Mouse (Mus musculus) thymus, adult 18-20 months (tissue): ENCODE data around the gene Il1r1.

Experiments
- DNase-seq, 2 experiments: peaks; one replicate each; pipeline ENCODE4 v3.0.0; 2022; ENCODE audit warnings: mixed read lengths in 2 of 2

The Il1r1 gene

DNA sequence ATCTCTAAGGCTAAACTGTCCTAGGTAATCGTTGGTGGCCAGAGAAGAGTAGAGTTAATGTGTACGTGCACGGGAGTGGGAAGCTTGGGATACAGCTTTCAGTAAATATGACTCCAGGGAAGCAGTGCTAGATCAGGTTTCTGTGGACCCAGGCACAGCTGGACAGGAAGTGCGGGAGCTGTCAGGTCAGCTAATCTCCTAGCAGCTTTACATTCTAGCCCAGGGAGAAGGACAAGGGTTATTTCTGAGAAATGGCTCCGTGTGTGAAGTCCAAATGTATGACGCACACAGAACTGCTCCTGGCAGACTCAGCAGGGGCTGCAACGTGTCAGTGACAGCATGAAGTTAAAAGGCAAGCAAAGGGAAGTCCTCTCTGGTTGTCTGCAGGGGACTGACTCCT, 8.3 kb downstream of the Il1r1 start:
- no peak for DNase-seq

DNA sequence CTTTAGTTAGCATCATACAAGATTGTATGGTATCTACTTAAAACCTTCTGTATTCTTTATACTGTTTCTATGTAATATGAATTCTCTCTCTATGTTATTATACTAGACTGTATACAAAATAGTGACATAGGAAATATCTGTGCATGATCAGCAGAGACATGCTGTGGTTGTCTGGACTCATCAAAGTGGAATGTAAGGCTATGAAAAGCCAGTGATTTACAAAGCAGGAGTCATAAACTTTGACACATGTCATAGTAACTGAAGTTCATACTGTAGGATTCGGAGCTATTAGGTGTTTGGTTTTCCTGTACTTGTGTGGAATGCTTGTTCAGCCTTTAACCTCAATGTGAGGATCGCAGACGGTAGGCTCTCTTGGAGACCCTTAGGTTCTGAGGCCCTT, 8.7 kb downstream of the Il1r1 start:
- DNase-seq, result no peak

DNA sequence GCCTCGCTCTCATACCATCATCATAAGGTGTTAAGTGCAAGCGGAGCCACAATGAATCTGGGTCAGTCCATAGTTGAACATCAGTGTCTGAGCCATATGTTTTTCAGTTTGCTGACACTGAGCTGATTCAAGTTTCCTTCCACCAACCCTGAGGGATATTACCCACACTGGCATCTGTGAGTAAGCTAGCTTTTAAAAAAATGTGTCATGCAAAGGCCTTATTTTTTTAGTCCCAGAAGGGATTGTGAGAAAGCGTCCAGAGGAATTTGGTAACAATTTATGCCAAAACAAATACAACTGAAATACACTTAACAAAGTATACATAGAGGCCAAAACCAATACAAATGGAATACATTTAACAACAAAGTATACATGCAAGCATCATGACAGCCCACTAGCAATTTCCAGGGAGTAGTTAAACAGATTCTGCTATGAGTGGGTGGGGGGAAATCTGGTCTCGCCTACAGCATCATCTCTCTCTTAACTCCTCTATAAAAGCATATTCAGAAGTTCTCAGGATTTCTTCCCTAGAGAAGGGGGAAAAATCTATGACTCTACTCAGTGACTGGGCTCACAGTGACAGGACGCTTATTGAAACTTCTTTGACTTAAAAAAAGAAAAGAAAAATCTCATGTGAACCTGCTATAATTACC, 10.8 kb downstream of the Il1r1 start:
- no peak for DNase-seq

DNA sequence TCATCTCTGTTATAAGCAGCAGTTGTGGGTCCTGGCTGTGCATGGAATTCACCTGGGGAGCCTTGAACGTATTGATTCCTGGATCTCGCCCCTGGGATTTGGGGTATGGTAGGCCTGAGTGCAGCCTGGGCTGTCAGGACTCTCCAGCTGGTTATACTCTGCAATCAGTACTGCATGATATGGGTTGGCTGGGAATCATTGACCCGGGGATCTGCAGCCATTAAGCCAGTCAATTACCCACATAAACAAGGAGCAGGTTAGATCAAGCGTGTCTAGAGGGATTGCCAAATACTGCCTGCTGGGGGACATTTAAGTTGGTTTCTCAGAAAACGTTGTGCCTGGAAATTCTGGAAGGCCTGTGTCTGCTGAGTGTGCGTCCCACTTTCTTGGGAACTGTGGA, 11.8 kb downstream of the Il1r1 start:
- no peak for DNase-seq

DNA sequence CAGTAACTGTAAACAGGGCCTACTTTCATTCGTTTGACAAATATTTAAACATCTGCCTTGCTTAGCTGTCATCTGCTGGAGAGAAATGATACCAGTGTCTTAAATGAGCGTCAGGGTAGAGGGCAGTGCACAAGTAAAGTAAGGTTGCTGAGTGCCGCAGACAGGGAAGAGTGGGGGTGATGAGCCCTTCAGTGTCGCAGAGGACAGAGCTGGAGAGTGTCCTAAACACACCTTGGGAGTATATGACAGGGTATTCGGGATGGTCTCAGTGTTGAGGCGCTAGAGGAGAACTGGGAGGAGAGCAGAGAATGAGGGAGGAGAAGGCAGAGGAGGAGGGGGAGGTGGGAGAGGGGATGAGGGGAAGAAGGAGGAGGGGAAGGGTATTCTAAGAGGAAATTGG, 12.2 kb downstream of the Il1r1 start:
- DNase-seq, result no peak

DNA sequence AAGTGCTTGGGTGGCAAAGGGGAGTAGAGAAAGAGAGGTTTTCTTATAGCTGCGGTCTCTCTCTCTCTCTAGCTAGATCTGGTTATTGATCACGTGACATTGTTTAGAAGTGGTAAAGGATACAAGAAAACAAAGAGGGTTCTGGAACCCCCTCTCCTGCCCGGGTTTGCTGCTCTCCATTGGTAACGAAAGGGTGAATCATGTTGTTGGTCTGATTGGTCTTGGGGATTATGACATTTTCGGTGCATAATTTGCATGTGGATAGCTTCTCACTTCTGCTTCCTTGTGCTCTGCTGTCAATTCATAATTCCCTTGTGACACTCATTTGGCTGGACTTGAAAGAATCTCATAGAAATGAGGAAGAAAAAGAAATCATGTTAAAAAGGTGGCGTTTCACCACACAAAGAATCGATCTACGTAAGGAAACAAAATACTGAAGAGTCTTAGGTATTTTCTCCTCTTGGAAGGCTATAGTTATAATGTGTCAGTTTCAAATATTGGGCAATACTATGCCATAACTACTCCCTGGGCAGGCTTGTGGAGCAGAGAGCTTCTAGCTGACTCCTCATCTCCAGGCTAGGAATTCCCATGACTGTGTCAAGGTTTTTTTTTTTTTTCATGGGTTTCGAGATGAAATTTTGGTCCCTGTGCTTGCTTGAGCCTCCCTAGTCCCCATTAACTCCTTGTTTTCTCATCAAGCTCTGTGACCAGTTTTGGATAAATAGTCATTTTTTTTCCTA, 15.6 kb downstream of the Il1r1 start:
- DNase-seq, result no peak

DNA sequence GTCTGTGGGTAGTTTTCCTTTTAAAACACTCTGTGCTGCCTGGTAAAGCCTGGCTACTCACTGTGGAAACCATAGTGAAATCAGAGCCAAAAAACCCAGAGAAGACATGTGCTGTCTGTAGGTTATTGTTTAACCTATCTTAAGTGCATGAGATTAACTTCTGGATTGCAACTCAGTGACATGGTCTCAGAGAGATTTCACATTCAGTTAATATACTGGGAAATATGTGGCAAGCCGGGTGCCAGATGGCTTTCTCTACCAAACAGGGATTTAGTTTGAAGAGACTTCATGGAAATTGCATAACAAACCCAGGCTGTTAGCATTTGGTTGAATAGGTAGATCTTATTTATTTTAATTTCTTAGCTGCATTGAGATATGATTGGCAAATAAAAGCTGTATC, 17.8 kb downstream of the Il1r1 start:
- no peak for DNase-seq

DNA sequence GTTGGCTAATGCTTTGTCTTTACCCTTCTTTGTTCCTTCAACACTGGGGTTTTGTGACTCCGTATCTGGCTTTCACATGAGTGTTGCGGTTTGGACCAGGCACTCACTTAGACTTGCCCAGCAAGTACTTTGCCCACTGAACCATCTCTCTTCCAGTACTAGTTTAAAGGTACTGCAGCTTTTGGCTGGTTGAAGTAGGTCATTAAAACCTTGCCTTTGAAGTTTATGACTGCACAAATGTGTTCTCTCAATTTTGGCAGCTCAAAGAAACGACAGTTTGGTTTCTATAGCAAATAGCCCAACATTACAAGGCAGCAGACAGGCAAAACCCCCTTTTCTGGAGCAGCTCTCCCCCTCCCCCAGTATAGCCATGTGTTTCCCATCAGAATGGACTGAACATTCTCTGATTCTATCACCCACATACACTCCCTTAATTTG, 18.7 kb downstream of the Il1r1 start:
- no peak for DNase-seq

DNA sequence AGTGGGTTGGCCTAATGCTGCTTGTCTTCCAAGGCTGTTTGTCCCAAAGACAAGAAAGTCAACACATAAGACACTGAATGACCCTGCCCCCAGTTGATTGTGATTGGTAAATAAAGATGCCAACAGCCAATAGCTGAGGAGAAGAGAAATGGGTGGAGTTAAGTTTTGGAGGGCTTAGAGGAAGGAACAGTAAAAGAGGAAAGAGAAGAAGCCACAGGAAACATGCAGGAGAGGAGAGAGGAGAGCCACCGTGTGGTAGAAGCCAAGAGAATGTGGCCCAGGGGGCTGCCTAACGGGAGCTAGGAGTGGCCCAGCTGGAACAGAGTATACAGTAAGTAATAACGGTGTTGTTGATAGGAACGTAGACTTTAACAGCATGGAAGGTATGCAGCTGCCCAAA, 25.5 kb downstream of the Il1r1 start:
- no peak for DNase-seq

DNA sequence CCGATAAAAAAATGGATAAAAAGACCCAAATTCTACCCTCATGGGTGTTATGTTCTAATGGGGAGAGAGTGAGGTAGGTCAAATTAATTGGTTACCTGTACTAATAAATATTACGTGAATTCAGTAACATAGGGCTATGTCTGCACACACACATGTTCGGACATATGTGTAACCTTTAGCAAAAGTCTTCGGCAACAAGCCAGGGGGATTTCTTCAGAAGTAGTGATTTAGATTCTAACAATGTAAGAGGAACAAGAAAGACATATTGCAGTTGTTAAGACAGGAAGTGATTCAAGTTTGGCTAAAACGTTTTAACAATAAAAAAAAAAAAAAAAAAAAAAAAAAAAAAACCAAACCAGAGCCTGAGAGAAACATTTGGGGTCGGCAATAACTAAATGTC, 27.6 kb downstream of the Il1r1 start:
- DNase-seq, result no peak

DNA sequence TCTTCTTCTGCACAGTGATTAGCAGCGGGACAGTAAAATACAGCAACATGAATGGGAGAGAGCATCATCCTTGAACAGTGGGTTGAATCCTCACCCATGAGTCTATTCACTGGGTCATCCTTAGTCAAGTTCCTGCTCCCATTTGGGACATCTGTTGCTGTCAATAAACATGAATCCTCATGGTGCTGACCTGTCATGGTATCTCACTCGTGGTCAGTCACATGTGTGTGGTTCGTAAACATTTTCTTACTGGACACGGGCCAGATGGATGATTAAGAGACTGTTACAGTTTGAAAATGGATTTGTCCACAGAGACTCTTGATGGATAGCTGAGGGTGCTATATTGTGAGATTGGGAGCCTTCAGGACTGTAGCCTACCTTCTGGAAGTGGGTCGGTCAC, 29.1 kb downstream of the Il1r1 start:
- DNase-seq, result no peak

DNA sequence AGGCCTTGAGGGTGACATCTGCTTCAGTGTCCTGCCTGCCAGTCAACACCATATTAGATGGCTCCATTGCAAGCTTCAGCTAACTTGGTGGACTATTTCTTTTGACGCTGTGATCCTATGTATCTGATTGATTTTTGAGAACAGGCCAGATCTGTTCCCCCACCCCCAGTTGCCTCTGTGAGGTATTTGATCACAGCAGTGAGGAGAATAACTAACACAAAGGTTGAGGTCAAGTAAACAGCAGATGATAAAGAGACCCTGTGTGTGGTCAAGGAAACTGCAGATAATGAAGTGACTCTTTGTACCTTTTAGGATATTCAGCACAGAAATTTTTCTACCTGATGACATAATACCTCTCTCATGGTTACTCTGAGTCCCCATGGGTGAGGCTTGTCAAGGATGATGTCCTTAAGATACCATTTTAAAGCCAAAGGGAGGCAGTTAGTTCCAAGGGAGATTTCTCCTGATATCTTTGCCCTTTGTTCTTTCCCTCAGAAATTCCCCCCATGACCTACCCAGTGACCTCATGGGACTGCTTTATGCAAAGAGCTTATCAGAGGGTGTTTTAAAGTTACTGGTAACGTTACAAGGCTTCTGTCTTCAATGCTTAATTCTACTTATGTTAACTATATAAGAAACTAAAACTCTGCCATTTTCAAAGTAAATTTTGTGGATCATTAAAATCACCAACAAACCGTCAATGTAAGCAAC, 29.6 kb downstream of the Il1r1 start:
- DNase-seq, result no peak

DNA sequence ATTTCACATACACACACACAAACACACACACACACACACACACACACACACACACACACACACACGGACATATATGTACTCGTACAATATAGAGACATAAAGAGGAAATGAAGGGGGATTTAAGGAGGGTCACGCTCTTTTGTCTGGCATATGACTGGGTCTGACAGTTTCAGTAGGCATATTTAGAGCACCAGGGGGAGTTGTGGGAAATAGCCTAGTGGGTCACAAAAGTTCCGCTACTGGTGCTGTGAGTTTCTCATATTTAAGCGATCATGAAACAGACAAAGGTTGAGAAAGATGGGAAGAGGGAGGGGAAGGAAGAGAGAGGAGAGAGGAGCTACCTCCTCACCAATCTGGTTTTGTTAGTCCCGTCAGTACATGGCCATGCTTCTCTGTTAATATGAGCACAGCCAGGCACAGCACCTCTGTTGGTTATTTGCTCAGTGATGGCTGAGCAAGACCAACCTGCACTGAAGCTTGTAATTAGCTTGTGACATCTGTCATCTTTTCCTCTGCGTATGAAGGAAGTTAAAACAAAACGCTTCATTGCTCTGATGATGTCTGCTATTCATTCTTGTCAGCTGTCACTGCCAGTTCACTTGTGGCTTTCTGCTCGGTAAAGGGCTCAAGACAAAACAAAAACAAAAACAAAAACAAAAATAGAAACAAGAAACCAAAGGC, 37.7 kb downstream of the Il1r1 start:
- no peak for DNase-seq

DNA sequence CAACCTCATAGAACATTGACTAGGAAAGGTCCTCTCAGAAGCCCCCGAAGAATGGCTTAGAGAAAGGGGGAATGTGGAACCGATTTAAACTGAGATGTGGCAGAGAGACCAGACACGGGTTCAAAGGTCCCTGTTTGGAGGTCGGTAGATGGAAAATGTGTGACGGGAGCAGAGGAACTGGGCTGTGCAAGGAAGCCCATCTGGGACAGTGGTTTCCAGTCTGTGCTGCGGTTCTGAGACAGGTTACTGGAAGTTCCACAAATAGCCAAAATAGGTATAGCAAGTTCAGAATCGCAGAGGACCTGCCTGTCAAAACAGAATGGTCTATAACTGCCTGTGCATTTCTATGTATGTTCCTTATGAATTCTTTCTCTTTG, 38.2 kb downstream of the Il1r1 start:
- DNase-seq, result no peak

DNA sequence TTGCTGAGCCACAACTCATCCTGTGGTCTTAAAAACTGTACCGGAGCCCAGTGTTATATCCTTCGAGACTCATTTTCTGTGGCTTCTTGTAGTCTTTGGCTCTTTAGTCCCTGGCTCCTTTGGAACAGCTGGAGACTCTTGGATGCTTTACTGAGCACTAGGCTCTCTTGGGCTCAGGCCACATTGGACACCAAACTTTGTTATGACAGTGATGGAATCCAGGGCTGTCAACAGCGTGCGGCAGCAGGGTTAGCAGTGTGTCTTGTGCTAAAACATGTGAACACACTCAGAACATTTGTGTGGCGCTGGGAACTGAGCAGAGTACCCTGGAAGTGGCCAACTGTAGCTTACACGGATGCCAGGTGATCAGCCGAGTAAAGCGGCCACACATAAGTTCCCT, 38.8 kb downstream of the Il1r1 start:
- DNase-seq, result no peak

DNA sequence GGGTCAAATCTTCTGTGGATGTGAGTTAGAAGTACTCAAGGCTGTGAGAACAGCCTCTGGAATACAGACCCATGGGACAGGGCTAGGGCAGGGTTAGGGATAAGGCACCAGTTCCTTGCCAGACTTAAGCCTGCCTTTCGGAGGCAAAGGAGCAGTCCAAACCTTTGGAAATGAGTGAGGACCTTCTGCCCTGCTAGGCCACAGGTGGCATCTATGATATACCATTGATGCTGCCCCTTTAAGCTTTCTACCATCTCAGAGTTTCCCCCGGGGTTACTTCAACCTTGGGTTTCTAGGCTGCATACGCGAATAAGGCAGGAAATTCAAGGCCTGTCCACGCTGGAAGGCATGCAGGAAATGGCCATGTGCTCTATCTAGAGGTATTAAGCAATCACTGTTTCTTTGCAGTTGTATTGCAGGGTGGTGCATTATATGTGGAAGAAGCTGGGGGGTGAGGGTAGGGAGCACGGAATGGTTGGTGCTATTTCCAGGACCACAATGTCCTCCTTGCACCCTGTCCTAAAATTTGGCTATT, 40.5 kb downstream of the Il1r1 start:
- no peak for DNase-seq

DNA sequence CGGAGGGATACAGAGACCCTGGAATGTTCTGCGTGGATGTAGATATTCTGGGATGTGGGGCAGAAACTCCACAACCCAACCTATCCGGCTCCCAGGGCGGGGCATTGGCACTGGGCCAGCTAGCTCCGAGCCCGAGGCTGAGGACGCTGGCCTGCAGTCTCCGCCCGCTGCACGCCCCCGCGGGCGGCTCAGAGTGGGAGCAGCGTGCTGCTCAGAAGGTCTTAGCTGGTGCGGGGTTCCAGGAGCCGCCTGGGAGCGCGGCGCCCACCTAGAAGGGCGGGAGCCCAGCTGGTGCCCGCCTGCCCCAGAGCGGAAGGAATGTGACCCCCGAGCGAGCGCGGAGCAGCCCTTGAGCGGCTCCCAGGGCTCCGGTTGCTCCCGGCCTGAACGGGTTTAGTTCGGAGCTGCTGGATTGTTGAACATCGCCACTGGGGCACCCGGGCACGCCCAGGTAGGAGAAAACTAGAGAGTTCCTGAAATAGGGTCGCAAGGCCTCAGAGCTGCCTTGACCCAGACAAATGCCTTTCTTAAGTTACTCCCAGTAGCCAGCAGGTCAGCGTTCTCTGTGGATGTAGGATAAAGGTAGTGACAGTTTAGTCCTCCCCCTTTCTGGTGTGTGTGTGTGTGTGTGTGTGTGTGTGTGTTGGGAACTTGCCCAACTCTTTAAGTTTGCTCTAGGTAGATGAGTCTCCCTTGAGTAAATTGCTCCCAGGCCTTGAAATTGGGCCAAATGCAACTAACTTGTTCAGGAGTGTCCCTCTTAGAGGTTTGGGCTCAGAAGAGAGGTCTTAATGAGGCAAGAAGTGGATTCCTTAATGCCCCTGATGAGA, 41.8 kb downstream of the Il1r1 start:
- no peak for DNase-seq

DNA sequence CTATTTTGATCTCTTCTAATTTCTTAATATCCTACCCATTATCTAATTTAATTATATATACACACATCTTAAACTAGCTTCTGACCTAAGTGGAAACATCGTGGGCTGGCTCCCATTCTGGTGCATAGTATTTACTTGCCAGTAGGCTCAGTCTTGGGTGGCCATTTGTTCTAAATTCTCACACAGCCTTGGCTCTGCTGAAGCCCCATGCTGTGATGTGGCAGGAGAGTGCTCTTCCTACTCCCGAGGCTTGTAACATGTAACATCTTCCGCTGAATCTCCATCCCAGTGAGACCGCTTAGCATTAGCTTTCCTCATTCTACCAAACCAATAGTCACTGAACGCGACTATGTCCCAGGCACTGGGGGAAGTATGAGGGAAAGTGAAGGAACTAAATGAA, 43.0 kb downstream of the Il1r1 start:
- no peak for DNase-seq

DNA sequence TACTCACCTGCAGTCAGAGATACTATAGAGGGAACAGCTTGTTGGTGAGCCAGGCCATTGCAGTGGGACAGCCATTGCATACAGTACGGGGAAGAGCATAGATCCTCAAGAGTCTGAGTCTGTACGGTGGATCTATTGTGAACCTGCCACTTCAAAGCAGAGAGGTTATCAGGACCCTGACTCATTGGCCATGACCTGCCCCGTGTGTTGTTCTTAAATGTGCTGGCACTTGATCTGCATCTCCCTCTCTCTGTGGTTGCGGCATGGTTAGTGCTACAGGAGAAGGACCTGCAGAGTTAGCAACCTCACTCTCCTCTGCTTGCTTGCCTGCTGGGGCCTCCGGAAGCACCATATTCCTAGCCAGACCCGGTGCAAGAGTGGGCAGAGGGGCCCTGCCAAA, 43.7 kb downstream of the Il1r1 start:
- no peak for DNase-seq

DNA sequence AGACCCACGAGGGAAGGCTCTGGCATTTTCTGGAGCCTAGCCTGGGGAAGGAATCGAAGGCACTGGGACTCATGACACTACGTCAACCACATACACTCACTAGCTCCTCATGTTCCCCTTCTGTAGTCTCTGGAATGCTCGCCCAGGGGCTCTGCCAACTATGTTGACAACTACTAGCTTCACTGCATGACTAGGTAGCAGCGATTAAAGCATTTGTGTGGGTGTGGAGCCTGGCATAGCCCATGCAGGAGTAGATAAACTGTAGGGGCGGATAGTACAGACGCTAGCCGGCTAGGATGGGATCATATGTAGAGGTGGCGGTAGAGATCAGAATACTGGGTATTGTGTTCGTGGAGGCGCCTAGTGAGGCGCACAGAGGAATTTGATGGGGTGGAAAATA, 45.5 kb downstream of the Il1r1 start:
- no peak for DNase-seq

DNA sequence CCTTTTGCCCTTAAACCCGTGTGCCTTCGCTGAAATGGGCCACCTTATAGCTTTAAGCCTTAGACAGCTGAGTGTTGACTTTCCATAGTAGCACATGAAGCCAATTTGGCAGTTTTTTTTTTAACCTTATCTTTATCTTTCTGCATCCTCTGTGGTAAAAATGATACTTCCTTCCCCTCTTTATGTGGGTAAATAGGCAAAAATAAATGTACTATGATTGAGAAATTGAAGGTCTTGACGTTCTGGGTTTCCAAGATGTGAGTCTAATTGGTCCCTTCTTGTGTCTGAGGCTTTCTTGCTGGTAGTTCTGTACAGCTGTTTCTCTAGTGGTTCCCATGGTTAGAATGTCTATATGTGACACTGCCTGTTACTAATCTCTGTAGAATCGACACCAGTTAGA, 46.2 kb downstream of the Il1r1 start:
- no peak for DNase-seq

DNA sequence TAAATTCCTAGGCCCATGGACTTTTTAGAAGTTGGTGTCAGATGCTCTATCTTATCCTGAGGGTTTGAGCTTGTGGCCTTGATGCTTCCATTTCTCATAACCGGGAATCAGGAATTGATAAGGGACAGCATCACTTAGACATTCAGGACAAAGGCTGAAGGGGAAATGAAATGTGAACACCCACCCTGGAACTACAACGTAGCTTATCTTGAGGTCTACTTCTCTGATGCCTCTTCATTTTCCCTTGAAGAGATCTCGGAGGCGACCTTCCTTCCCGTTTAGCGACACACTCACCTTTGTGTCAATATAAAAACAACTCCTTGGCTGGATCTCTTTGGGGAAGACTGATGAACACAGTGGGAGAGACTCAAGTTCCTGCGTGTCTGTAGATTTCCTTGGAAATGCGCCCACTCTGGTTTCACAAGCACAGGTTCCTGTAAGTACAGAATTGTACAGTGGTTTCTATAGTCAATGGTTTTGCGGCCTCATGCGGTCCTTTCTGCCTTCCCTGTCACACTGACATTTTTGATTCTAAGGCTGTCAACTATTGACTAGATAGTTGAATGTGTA, 46.7 kb downstream of the Il1r1 start:
- DNase-seq, result no peak
